Mouse (Mus musculus): ENCODE measurements around the gene Dnajc15. TPM values are rescaled to one million over a fixed set of nuclear protein-coding genes. Genes with fewer than 3 reads are reported as not detected.
"Not testable (repeated sequence)": the region's sequence is repeated elsewhere in the genome, so short reads cannot be mapped to it uniquely, and the experiment has no call there.

Gene Dnajc15
- total RNA-seq (2021) = 100 to 1,000 TPM in 1 of 2 experiments, 10 to 100 TPM in 1; 98.7 to 108 TPM
- long read RNA-seq, experiment 1, full-length matches to known transcripts = 65 of 71 reads
- long read RNA-seq, experiment 1, partial matches to known transcripts = 1 of 71 reads
- long read RNA-seq, experiment 1, other reads (novel, unspliced or antisense) = 5 of 71 reads
- long read RNA-seq, experiment 2, full-length matches to known transcripts = 72 of 81 reads
- long read RNA-seq, experiment 2, partial matches to known transcripts = 2 of 81 reads
- long read RNA-seq, experiment 2, other reads (novel, unspliced or antisense) = 7 of 81 reads

- intact Hi-C loops (cut with DNase I; ENCODE audit: low total_unique reads) = no loop called here
These were observed at the start of gene Dnajc15 for GRCm38 (mm10) chr14:77874304-77875241. Dnajc15 (minus strand) TSS chr14:77875125.

DNA sequence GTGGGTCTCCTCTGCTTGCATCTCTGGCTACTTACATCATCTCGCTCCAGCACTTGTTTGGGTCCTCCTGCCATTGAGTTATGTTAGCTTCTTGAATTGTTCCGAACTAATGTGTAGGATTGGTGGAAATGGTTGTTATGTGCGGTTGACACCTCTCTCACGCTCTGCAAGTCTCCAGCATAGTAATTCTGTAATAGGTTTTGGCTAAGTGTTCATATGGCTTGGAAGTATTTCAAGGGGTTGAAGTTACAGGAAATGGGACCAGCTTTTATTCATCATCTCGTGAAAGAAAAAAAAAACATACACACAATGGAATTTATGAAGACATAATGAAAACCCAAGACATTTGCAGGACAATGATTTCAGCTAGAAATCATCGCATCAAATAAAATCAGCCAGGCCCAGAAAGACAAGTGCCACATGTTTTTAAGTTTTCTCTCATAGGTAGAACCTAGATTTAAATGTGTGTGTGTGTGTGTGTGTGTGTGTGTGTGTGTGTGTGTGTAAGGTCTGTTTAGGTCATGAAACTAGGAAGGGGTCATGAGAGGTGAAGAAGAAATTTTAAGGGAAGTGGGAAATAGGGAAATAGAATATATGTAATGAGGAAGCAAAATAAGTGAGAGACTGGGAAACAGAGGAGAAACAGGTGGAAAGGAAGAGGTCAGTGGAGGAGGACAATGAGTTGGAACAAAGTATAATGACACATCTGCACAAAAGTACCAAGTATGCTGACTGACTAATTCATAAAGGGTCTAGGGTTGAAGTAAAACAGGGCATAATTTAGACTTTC lies 48.3 kb upstream of the Dnajc15 start:
- no peak for DNase-seq

More at GRCm38 (mm10) chr14:77874304-77875241, at the start of gene Dnajc15:
- DNase-seq = peak; percentile 85

DNA sequence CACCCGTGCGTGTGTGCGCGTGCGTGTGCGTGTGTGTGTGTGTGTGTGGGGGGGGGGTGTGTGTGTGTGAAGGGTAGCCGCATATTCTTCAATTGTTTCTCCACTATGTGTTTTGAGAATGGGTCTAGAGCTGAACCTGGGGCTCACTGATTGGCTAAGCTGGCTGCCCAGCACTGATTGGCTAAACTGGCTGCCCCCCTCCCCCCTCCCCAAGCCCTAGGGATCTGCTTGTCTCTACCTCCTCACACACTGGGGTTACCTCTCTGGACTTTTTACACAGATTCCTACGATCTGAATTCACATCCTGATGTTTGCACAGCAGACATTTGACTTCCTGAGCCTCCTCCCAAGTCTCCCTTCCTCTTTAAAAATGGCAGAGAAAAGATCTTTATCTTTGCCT lies 46.7 kb upstream of the Dnajc15 start:
- intact Hi-C loops (cut with DNase I; ENCODE audit: low total_unique reads) = loop anchor here (10.0 kb wide), 1 partner anchor 187 kb away; no protein-coding TSS in a partner anchor
- DNase-seq = no peak

More for the DNA sequence above, 48.3 kb upstream of the Dnajc15 start:
- intact Hi-C loops (cut with DNase I; ENCODE audit: low total_unique reads) = loop anchor here (10.0 kb wide), 1 partner anchor 188 kb away; no protein-coding TSS in a partner anchor

GRCm38 (mm10) chr14:77915776-77916175 lies 40.9 kb upstream of the Dnajc15 start:
- no peak for DNase-seq
- intact Hi-C loops (cut with DNase I; ENCODE audit: low total_unique reads) = no loop called here

DNA sequence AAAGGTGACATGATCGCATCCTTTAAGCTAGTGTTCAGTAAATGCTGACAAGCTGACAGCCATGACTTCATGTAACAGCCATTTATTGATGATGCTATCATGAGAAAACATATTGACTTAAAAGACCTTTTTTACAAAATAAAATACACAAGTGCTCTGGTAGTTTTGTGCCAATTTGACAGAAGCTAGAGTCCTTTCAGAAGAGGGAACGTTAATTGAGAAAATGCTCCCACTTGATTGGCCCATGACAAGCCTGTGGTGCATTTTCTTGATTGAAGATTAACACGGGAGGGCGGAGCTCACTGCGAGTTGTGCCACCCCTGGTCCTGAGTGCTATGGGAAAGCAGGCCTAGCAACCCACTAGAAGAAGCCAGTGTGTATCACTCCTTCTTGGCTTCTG lies 31.7 kb upstream of the Dnajc15 start:
- DNase-seq = no peak
- intact Hi-C loops (cut with DNase I; ENCODE audit: low total_unique reads) = no loop called here

GRCm38 (mm10) chr14:77905466-77905865 lies 30.5 kb upstream of the Dnajc15 start:
- intact Hi-C loops (cut with DNase I; ENCODE audit: low total_unique reads) = no loop called here
- DNase-seq = no peak

DNA sequence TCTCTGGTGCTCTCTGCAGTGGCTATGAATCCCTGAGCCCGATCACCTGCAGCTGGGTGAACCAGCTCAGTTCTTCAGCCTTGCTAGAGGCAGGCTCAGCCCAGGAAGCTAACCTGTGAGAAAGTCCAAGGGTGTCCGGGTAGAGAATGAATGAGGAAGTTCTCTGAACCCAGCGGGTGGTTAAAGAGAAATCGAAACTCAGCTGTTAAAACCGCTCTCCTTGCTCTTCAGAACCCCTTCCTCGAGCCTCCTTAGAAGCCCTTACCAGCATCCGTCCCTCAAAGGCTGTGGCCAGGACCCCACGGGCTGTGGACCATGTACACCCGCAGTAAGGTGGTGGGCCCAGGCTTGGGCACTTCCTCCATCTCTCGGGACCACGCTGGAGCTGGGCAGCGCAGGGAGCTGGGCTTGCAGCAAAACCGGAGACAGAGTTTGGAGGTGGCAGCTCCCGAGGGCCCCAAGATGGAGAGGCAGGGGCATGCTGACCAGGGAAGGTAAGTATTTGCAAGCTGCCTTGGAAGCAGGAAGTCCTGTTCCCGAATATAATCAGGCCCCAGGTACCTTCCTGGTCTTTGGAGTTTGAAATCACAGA lies 29.3 kb upstream of the Dnajc15 start, which contains the start of gene Epsti1:
Gene Epsti1 (plus strand): TSS at position 69 of the 592 bp plus-strand sequence.
- DNase-seq = no peak
- intact Hi-C loops (cut with DNase I; ENCODE audit: low total_unique reads) = no loop called here

DNA sequence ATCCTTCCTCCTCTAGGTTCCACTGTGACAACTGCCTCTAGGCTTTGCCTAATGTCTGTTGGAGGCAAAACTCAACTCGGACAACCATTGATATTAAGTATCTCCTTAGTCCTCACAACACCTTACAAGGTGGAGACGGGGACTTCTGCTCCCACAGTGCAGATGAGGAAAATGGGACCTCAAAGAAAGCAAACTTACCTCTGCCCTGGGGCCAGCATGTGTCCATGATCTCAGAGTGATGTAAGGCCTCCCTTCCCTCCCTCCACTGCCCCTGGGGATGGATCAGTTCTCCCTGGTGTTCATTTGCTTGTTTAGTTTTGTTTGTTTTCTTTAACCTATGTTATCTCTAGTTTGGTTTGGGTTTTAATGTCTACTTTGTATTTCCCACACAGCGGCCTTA lies 27.6 kb upstream of the Dnajc15 start:
- no peak for DNase-seq

DNA sequence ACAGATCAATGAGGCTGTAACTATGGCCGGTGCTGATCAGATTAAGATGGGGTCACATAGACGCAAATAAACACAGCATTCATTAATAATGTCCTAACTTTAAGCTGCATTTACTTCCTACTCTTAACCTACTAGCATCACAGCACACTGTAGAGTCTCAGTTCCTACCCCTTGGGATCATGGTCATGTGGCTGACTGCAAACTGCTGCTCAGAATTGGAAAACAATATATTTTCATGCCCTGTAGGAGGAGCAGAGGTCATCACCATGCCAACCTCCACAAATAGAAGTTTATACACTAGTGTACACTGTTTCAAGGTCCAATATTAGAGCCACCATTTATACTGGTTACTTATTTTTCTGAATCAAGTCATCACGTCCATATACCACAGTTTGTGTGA lies 21.0 kb upstream of the Dnajc15 start:
- no peak for DNase-seq
- intact Hi-C loops (cut with DNase I; ENCODE audit: low total_unique reads) = no loop called here

More for the DNA sequence above, 27.6 kb upstream of the Dnajc15 start:
- intact Hi-C loops (cut with DNase I; ENCODE audit: low total_unique reads) = no loop called here

DNA sequence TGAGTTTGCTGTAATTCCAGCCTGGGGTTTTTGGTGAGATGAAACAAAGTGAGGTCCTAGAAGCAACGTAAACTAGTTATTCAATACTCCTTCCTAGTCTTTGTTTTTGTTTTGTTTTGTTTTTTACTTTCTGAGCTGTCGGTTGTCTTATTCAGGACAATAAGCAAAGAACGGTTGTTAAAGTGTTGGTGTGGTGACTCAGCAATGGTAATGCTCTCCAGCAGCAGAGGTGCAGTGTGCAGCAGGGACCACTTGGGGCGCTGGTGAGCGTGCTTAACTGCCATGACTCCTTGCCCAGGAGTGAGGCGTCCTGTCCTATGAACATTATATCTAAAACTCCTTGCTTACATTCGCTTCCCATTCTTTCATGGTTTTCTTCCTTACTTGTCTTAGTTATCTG lies 15.0 kb upstream of the Dnajc15 start:
- intact Hi-C loops (cut with DNase I; ENCODE audit: low total_unique reads) = no loop called here
- DNase-seq = no peak

DNA sequence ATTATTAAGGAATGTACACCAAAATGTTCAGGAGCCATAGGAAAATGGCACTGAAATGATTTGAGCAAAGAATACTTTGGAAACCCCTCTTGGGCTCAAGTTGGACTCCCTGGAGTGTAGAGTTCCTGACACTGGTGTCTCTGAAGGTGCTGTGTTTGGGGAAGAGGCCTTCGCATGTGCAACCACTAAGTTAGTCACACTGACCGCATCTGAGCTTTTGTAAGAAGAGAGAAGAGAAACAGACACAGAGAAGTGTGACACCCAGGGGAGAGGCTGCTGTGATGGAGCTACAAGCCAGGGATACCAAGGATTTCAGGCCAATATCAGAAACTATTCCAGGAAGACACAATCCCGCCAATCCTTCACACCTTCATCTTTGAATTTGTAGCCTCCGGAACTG lies 12.0 kb upstream of the Dnajc15 start:
- intact Hi-C loops (cut with DNase I; ENCODE audit: low total_unique reads) = no loop called here
- DNase-seq = no peak

GRCm38 (mm10) chr14:77886376-77886775 lies 11.5 kb upstream of the Dnajc15 start:
- intact Hi-C loops (cut with DNase I; ENCODE audit: low total_unique reads) = no loop called here
- DNase-seq = no peak

GRCm38 (mm10) chr14:77882669-77883068 lies 7.7 kb upstream of the Dnajc15 start:
- no peak for DNase-seq
- intact Hi-C loops (cut with DNase I; ENCODE audit: low total_unique reads) = no loop called here

GRCm38 (mm10) chr14:77881998-77882397 lies 7.1 kb upstream of the Dnajc15 start:
- no peak for DNase-seq
- intact Hi-C loops (cut with DNase I; ENCODE audit: low total_unique reads) = no loop called here

GRCm38 (mm10) chr14:77877876-77878275 lies 3.0 kb upstream of the Dnajc15 start:
- DNase-seq; intact Hi-C loops (cut with DNase I; ENCODE audit: low total_unique reads): not testable (repeated sequence)

GRCm38 (mm10) chr14:77876199-77876598 lies 1.3 kb upstream of the Dnajc15 start:
- DNase-seq = no peak
- intact Hi-C loops (cut with DNase I; ENCODE audit: low total_unique reads) = no loop called here

DNA sequence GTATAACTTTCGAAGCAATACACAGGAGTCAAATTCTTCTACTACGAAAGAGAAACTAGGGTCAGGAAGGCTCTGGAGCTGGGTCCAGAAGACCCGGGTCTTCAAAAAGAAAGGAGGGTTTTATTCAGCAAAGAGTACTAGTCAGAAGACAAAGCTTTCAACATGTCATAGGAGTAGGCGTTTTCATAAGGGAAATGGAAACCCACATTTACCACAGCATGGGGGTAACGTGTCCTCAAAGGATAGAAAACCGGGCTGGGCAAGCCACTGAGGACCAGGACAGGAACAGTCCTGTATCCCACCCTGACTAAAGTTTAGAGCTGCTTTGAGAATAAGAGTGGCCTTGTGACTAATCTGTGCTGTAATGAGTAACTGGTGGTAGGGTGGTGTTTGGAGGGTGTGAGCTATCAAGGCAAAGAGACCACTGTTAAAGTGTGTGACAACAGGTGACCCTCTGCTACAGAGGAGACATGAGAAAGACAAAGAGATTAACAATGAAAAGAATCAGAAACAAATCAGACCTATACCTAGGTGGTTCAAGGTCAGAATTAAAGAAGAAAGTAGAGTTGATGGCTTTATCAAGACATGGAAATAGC lies 3.4 kb downstream of the Dnajc15 start:
- DNase-seq = no peak
- intact Hi-C loops (cut with DNase I; ENCODE audit: low total_unique reads) = no loop called here

DNA sequence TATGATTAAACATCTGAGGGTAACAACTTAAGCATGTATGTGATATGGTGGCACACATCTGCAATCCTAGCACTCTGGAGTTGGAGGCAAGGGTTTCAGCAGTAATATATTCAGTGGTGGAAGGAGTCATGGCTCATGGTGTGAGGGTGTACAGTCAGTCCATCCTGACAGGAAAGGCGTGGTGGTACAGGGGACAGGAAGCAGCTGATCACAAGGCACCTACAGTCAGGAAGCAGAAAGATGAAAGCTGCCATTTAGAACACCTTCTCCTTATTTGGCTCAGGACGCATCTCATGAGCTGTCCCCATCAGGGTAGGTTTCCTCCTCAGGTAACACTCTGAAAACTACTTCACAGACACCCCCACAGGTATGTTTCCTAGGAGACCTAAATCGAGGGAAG lies 4.0 kb downstream of the Dnajc15 start:
- intact Hi-C loops (cut with DNase I; ENCODE audit: low total_unique reads) = no loop called here
- no peak for DNase-seq

DNA sequence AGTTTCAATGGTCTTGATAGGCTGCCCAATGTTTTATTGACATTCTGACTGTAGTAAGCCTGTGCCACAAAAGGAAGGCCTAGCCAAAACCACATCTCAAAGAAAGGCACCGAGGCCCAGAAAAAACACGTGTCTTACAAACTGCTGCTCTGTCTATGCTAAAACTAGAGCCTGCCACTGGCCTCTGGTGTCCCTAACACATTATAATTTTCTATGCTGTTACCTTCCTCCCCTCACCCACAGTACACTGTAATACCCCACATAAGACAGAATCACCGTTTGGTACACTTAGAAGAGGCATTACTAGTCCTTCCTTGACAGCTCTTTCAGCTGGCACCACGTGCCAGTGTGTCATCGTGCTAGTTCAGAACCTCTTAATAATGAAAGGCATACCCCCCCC lies 7.3 kb downstream of the Dnajc15 start:
- intact Hi-C loops (cut with DNase I; ENCODE audit: low total_unique reads) = no loop called here

More for the DNA sequence above, 7.3 kb downstream of the Dnajc15 start:
- DNase-seq = no peak
